Mouse (Mus musculus) testis, postnatal 10 days (tissue): ENCODE results near the gene Tent2.

ENCODE experiments used
- DNase-seq: peaks from one replicate; pipeline ENCODE4 v3.0.0; 2021; ENCODE audit warnings: low spot score

The Tent2 gene

DNA sequence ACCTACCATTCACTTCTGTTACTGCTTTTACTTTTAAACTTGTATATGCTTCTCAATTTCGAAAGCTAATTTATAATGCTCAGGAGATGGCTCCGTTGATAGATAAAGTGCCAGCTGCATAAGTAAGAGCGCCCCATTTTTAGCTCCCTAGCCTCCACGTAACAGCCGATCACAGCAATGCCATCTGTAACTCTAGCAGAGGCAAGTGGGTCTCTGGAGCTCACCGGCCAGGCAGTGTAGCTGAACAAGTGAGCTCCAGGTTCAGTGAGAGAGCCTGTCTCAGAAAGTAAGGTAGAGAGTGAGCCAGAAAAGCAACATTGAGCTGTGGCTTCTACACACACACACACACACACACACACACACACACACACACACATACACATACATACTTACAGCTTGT, 51.0 kb downstream of the Tent2 start:
- no peak for DNase-seq

DNA sequence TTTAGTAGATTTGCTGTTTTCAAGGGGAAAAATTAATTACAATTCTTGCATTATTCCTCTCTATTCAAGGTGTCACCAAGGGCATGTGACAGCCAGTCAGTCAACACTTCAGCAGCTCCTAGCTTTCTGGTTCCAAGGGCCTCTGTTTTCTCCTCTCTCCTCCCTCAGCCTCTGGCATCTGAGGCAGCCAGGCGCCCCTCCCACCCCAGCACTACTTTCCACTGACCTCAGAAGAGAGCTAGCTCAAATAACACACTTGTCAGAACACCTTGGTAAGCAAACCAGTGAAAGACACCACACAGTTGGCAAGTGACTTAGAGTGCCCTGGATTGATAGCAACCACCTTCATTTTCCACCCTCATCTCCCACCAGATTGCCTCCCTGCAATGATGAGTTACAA, 54.1 kb downstream of the Tent2 start:
- DNase-seq = no peak

DNA sequence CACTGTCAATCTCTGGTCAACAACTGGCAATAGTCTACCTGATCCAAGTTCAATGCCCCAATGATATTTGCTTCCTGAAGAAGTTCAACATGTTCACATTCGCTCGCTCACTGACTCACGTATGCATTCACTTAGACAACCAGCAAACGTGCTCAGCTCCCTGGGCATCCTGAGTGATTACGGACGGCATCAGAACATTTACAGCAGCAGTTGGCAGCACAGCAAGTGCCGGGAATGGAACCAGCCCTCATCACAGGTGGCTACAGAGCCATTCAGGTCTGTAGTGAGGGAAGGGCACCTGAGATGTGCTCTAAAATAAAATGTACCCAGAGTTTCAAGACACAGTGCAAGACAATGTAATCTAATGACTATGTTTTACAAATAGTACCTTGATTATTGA, 55.1 kb downstream of the Tent2 start:
- DNase-seq = no peak

DNA sequence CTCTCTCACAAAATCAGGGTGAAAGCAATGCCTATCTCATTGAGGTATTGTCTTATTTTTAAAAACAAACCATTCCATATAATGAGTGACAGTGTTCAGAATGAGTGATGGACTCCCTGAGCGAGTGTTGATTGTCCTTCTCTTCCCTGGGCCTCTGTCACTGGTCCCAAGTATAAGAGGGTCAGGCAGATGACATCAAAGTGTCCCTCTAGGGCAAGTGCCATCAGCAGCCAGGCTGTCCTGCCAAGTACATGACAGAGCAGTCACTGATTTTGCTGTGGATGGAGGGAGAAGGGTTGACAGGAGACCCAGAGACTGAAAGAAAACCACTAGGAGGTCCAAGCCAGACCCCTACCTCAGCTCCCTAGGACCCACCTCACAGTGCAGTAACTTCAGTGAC, 55.9 kb downstream of the Tent2 start:
- no peak for DNase-seq

DNA sequence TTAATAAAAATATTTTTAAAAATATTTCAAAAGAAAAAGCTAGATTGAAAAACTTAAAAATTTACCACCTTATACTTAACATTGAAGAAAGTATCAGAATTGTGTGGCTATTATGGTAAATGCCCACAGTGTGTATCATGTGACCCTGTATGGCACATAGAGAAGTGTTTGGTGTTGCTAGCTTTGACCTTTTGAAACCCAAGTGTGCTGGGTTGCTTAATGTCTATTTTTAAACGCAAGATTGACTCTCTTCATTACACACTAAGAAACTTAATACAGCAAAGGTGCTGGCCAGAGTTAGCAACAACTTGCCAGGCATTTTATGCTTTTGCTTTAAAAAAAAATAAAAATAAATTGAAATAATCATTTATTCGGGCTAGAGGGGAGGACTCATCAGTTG, 56.7 kb downstream of the Tent2 start:
- no peak for DNase-seq

DNA sequence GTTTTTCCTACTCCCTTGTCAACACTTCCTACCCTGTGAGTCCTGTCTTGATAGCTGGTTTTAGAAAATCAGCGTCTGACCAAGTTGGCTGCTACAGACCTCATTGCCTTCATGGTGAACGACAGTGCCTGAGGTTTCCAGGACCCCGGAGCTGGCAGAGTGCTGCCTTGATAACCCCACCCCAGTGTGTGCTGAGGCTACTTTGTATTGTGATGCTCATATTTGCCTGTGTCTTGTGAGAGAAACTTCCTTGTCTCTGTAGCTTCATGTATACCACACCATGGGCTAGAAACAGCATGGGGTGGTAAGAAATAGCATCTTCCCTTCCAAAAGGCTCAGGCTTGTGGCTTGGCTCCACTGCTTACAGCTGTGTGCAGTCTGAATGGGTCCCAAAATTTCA, 61.5 kb downstream of the Tent2 start:
- no peak for DNase-seq

DNA sequence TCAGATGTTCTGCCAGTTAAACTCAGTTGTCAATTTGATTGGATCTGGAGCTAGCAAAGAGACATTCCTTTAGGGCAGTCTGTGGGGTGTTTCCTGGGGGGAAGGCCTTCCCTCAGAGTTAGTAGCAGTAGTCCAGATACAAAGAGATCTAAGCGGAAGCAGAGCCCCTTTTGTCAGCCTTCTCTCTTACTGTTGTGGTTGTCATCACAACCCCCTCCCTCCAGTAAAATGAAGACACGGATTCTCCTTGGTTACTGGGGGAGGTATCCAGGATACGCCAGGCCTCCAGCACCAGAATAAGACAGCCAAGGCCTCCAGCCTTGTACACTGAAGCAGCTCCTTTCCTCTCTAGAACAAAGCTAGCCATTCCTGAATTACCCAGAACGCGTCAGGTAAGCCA, 63.2 kb downstream of the Tent2 start:
- DNase-seq = no peak

DNA sequence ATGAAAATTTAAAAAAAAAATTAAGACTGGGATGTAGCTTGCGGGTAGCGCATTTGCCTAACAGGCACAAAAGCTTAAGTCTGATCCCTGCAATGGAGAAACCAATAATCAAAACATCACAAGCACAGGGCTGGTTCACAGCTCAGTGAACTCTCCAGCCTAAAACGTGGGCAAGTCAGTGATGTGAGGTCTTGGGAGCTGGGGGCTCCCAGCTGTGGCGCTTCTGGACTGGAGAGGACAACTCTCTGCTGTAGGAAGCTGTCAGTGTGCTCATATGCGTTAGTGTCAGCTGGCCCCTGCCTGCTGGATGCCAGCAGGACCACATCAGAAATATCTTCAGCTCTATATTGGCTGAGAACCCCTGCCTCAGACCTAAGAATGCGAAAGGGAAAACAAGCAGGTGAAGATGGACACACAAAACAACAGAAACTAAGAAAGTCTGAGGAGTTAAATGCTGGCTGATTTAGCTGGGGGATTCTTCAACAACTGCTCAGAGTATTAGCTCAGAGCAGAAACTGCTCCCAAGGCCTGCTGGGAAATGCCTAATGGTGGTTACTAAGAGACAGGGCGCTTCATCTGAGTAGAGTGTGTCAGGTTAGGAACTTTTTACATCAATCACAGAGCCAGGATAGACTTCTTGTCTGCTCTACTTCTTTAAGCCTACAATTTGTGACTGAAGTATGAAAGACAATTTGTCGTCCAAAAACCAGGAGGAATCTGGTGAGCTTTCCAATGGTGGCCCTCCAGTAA, 63.9 kb downstream of the Tent2 start:
- no peak for DNase-seq

DNA sequence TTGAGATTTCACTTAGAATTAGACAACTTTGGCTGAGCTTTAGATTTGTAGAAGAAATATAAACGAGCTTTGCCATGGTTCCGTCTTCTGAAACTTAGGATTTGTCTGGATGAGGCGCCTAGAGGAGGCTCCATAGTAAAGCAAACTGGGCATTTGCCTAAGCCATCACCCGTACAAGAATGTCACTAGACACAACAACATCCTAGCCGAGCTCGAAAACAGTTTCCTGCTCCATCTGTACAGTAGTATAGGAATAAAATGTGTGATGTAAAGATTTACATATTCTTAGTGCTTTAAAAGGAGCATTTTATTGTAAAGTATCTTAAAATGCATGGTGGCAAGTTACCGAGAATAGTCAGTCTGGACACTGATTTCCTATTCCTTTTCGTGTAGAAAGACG, 69.9 kb downstream of the Tent2 start:
- DNase-seq = no peak

DNA sequence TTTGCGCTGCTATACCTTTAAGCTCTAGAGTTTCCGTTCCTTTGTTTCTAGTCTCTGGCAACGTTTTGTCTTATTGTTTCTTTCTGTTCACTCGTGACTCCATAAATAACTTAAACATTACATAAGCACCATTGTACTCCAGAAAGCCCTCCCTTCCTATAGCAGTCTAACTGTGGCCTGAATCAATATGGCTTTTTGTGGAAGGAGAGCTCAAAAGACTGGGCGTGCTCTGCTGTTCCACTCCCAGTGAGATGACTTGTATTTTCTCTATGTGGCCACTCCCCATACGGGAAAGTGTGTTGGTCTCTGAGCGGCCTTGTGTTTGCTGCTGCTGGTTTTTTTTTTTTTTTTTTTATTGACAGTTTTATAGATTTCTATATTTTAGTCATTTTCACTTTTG, 74.9 kb downstream of the Tent2 start:
- DNase-seq = no peak

DNA sequence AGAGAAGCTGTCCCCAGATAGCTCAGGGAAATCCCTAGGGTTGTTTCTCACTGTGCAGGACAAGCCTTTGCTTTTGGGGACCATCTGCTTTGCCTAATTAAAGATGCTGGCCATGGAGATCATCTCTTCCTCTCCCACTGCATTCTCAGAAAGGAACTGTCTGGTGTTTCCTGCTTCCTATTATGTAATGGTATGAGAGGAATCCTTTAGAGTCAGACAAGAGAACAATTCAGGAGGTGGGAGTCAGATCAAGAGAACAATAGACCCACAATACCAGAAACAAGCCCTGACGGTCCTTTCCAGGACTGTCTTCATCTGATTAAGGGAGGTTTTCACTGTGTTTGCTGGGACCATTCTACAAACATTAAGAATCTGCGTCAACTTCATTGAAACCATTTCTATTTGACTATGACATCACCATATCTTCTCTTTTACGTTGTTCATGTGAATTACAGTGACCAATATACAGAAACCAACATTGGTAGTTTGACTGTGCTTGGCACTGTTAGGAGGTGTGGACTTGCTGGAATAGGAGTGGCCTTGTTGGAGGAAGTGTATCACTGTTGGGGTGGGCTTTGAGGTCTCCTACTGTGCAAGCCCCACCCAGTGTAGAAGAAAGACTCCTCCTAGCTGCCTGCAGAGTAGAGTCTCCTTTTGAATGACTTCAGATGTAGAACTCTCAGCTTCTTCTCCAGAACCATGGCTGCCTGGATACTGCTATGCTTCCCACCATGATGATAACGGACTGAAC, 89.7 kb downstream of the Tent2 start:
- no peak for DNase-seq

DNA sequence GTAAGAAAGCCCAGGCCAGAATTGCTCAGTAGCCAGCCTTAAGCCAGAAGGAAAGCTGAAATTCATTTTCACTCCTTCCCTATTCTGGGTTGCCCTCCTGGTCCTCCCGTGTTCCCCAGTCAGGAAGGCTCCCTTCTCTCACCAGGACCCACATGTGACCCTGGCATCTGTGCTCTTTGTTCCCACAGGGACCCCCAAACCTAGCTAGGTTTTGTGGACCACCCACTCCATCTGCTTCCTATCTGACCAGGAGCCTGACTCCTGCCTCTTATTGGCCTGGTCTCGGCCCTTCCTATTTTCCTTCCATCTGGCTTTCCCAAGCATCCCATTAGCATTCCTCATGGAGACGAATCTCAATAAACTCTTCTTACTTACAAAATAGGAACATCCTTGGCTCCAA, 93.6 kb downstream of the Tent2 start:
- DNase-seq = no peak

DNA sequence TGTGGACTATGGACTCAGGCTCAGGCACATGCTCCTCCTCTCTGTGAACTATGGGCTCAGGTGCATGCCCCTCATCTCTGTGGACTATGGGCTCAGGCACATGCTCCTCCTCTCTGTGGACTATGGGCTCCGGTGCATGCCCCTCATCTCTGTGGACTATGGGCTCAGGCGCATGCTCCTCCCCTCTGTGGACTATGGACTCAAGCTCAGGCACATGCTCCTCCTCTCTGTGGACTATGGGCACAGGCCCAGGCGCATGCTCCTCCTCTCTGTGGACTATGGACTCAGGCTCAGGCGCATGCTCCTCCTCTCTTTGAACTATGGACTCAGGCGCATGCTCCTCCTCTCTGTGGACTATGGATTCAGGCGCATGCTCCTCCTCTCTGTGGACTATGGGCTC, 95.5 kb downstream of the Tent2 start:
- DNase-seq = no peak
